Mouse (Mus musculus): ENCODE measurements around the gene Hsf3. TPM values are rescaled to one million over a fixed set of nuclear protein-coding genes. Genes with fewer than 3 reads are reported as not detected.

The Hsf3 gene
- polyA plus RNA-seq, 1 experiment from 2014 or later: not detected

Other genes starting within 250 kb of the Hsf3 start
- not detected in 2 replicates for gene Vsig4, start 162.9 kb downstream of the Hsf3 start, polyA plus RNA-seq (2016; fragmentation: Nextera tagmentation; extraction: Ambion mirVana)
- gene Heph, start 935 bp downstream of the Hsf3 start, polyA plus RNA-seq (2016; fragmentation: Nextera tagmentation; extraction: Ambion mirVana): 15.5 and 17.2 TPM in 2 replicates

Data from heart, embryonic 12.5 days (tissue).